Mouse (Mus musculus): ENCODE measurements around the gene Adamts2. TPM values are rescaled to one million over a fixed set of nuclear protein-coding genes. Genes with fewer than 3 reads are reported as not detected.

Adamts2 gene
- polyA plus RNA-seq, 1 experiment from 2014 or later, result 0.87 TPM

GRCm38 (mm10) chr11:50672866-50673265 lies 71.0 kb downstream of the Adamts2 start:
- Histone ChIP-seq H3K4me2 (no peak overlapping the region), H3K4me3 (ENCODE audit: low read depth, low read length) (no peak overlapping the region), H3K4me1 (ENCODE audit: control insufficient read depth, insufficient read depth, low read length) (no peaks in the 10 kb centered on the region), H3K36me3 (ENCODE audit: control insufficient read depth, insufficient read depth, low read length) (no peaks in the 10 kb centered on the region), H3K9me3 (ENCODE audit: control insufficient read depth, low read length) (no peaks in the 10 kb centered on the region), H3K27me3 (ENCODE audit: control insufficient read depth, insufficient read depth, low read length) (no peaks in the 10 kb centered on the region), H3K27ac (ENCODE audit: low read depth, low read length) (no peak overlapping the region), H3K9ac (ENCODE audit: low read length) (no peak overlapping the region)
- ATAC-seq (ENCODE audit: low FRiP score), result no peak
- no peak for DNase-seq (ENCODE audit: low spot score, missing footprints)
- WGBS, result 56% methylated on average over 7 of the region's 7 CpGs

- Histone ChIP-seq H3K36me3 (ENCODE audit: control insufficient read depth, insufficient read depth, low read length) (no peaks in the 10 kb centered on the region), H3K4me3 (ENCODE audit: low read depth, low read length) (no peak overlapping the region), H3K9me3 (ENCODE audit: control insufficient read depth, low read length) (no peaks in the 10 kb centered on the region), H3K4me1 (ENCODE audit: control insufficient read depth, insufficient read depth, low read length) (no peaks in the 10 kb centered on the region), H3K27me3 (ENCODE audit: control insufficient read depth, insufficient read depth, low read length) (no peaks in the 10 kb centered on the region), H3K27ac (ENCODE audit: low read depth, low read length) (no peak overlapping the region), H3K4me2 (no peak overlapping the region), H3K9ac (ENCODE audit: low read length) (no peak overlapping the region)
- ATAC-seq (ENCODE audit: low FRiP score) (no peak), DNase-seq (ENCODE audit: low spot score, missing footprints) (no peak)
- 65% methylated on average over 6 of the region's 7 CpGs for WGBS
These were observed 71.8 kb downstream of the Adamts2 start for GRCm38 (mm10) chr11:50673525-50674250.

- Histone ChIP-seq H3K4me2 (no peak overlapping the region), H3K27me3 (ENCODE audit: control insufficient read depth, insufficient read depth, low read length) (no peaks in the 10 kb centered on the region), H3K27ac (ENCODE audit: low read depth, low read length) (no peak overlapping the region), H3K36me3 (ENCODE audit: control insufficient read depth, insufficient read depth, low read length) (no peaks in the 10 kb centered on the region), H3K9ac (ENCODE audit: low read length) (no peak overlapping the region), H3K4me1 (ENCODE audit: control insufficient read depth, insufficient read depth, low read length) (no peaks in the 10 kb centered on the region), H3K9me3 (ENCODE audit: control insufficient read depth, low read length) (no peaks in the 10 kb centered on the region), H3K4me3 (ENCODE audit: low read depth, low read length) (no peak overlapping the region)
- WGBS, result 91% methylated on average over 9 of the region's 9 CpGs
- ATAC-seq (ENCODE audit: low FRiP score), result no peak
- no peak for DNase-seq (ENCODE audit: low spot score, missing footprints)
These were observed 72.5 kb downstream of the Adamts2 start for GRCm38 (mm10) chr11:50674390-50674789.

GRCm38 (mm10) chr11:50678650-50679049 lies 76.8 kb downstream of the Adamts2 start:
- Histone ChIP-seq H3K9ac (ENCODE audit: low read length) (no peak overlapping the region), H3K4me2 (no peak overlapping the region), H3K27me3 (ENCODE audit: control insufficient read depth, insufficient read depth, low read length) (no peaks in the 10 kb centered on the region), H3K9me3 (ENCODE audit: control insufficient read depth, low read length) (no peaks in the 10 kb centered on the region), H3K4me1 (ENCODE audit: control insufficient read depth, insufficient read depth, low read length) (no peaks in the 10 kb centered on the region), H3K4me3 (ENCODE audit: low read depth, low read length) (no peak overlapping the region), H3K27ac (ENCODE audit: low read depth, low read length) (no peak overlapping the region), H3K36me3 (ENCODE audit: control insufficient read depth, insufficient read depth, low read length) (no peaks in the 10 kb centered on the region)
- WGBS, result 90% methylated on average over 10 of the region's 10 CpGs
- DNase-seq (ENCODE audit: low spot score, missing footprints) (no peak), ATAC-seq (ENCODE audit: low FRiP score) (no peak)

- WGBS, result 91% methylated on average over 7 of the region's 7 CpGs
- H3K4me3 ChIP-seq (ENCODE audit: low read depth, low read length), result no peak overlapping the region
- no peaks in the 10 kb centered on the region for H3K36me3 ChIP-seq (ENCODE audit: control insufficient read depth, insufficient read depth, low read length)
These were observed 80.1 kb downstream of the Adamts2 start for GRCm38 (mm10) chr11:50681940-50682339.

GRCm38 (mm10) chr11:50683821-50684220 lies 81.9 kb downstream of the Adamts2 start:
- H3K4me2 ChIP-seq, result no peak overlapping the region
- ATAC-seq (ENCODE audit: low FRiP score) (no peak), DNase-seq (ENCODE audit: low spot score, missing footprints) (no peak)
- H3K27ac ChIP-seq (ENCODE audit: low read depth, low read length), result no peak overlapping the region
- no peaks in the 10 kb centered on the region for H3K4me1 ChIP-seq (ENCODE audit: control insufficient read depth, insufficient read depth, low read length)
- 87% methylated on average over 2 of the region's 2 CpGs for WGBS
- H3K4me3 ChIP-seq (ENCODE audit: low read depth, low read length), result no peak overlapping the region
- no peaks in the 10 kb centered on the region for H3K9me3 ChIP-seq (ENCODE audit: control insufficient read depth, low read length)
- no peaks in the 10 kb centered on the region for H3K27me3 ChIP-seq (ENCODE audit: control insufficient read depth, insufficient read depth, low read length)
- H3K9ac ChIP-seq (ENCODE audit: low read length), result no peak overlapping the region
- H3K36me3 ChIP-seq (ENCODE audit: control insufficient read depth, insufficient read depth, low read length), result no peaks in the 10 kb centered on the region

More at GRCm38 (mm10) chr11:50681940-50682339, 80.1 kb downstream of the Adamts2 start:
- H3K27ac ChIP-seq (ENCODE audit: low read depth, low read length), result no peak overlapping the region
- H3K9me3 ChIP-seq (ENCODE audit: control insufficient read depth, low read length), result no peaks in the 10 kb centered on the region
- ATAC-seq (ENCODE audit: low FRiP score) (no peak), DNase-seq (ENCODE audit: low spot score, missing footprints) (no peak)
- H3K27me3 ChIP-seq (ENCODE audit: control insufficient read depth, insufficient read depth, low read length), result no peaks in the 10 kb centered on the region
- H3K4me2 ChIP-seq, result no peak overlapping the region
- H3K4me1 ChIP-seq (ENCODE audit: control insufficient read depth, insufficient read depth, low read length), result no peaks in the 10 kb centered on the region
- H3K9ac ChIP-seq (ENCODE audit: low read length), result no peak overlapping the region

- ATAC-seq (ENCODE audit: low FRiP score) (no peak), DNase-seq (ENCODE audit: low spot score, missing footprints) (no peak)
- Histone ChIP-seq H3K4me1 (ENCODE audit: control insufficient read depth, insufficient read depth, low read length) (no peaks in the 10 kb centered on the region), H3K27me3 (ENCODE audit: control insufficient read depth, insufficient read depth, low read length) (no peaks in the 10 kb centered on the region), H3K4me2 (no peak overlapping the region), H3K36me3 (ENCODE audit: control insufficient read depth, insufficient read depth, low read length) (no peaks in the 10 kb centered on the region), H3K9me3 (ENCODE audit: control insufficient read depth, low read length) (no peaks in the 10 kb centered on the region), H3K27ac (ENCODE audit: low read depth, low read length) (no peak overlapping the region), H3K9ac (ENCODE audit: low read length) (no peak overlapping the region), H3K4me3 (ENCODE audit: low read depth, low read length) (no peak overlapping the region)
- 83% methylated on average over 3 of the region's 3 CpGs for WGBS
These were observed 86.7 kb downstream of the Adamts2 start for GRCm38 (mm10) chr11:50688584-50688983.

GRCm38 (mm10) chr11:50689672-50690071 lies 87.8 kb downstream of the Adamts2 start:
- Histone ChIP-seq H3K4me1 (ENCODE audit: control insufficient read depth, insufficient read depth, low read length) (no peaks in the 10 kb centered on the region), H3K9me3 (ENCODE audit: control insufficient read depth, low read length) (no peaks in the 10 kb centered on the region), H3K4me2 (no peak overlapping the region), H3K4me3 (ENCODE audit: low read depth, low read length) (no peak overlapping the region), H3K27me3 (ENCODE audit: control insufficient read depth, insufficient read depth, low read length) (no peaks in the 10 kb centered on the region), H3K9ac (ENCODE audit: low read length) (no peak overlapping the region), H3K27ac (ENCODE audit: low read depth, low read length) (no peak overlapping the region), H3K36me3 (ENCODE audit: control insufficient read depth, insufficient read depth, low read length) (no peaks in the 10 kb centered on the region)
- no peak for DNase-seq (ENCODE audit: low spot score, missing footprints)
- WGBS, result 91% methylated on average over 4 of the region's 4 CpGs
- no peak for ATAC-seq (ENCODE audit: low FRiP score)

GRCm38 (mm10) chr11:50699971-50700370 lies 98.1 kb downstream of the Adamts2 start:
- DNase-seq (ENCODE audit: low spot score, missing footprints), result no peak
- H3K36me3 ChIP-seq (ENCODE audit: control insufficient read depth, insufficient read depth, low read length), result no peaks in the 10 kb centered on the region

More at GRCm38 (mm10) chr11:50699971-50700370, 98.1 kb downstream of the Adamts2 start:
- Histone ChIP-seq H3K4me2 (no peak overlapping the region), H3K4me1 (ENCODE audit: control insufficient read depth, insufficient read depth, low read length) (no peaks in the 10 kb centered on the region), H3K9me3 (ENCODE audit: control insufficient read depth, low read length) (no peaks in the 10 kb centered on the region), H3K27me3 (ENCODE audit: control insufficient read depth, insufficient read depth, low read length) (no peaks in the 10 kb centered on the region), H3K4me3 (ENCODE audit: low read depth, low read length) (no peak overlapping the region), H3K27ac (ENCODE audit: low read depth, low read length) (no peak overlapping the region), H3K9ac (ENCODE audit: low read length) (no peak overlapping the region)
- no peak for ATAC-seq (ENCODE audit: low FRiP score)
- WGBS, result 94% methylated on average over 12 of the region's 12 CpGs

Data from midbrain, embryonic 11.5 days (tissue).